Comparison of ENCODE assay signal across 8 mouse cellular contexts in genomic region chr11:58096821-58097620, GRCm38 (mm10). TPM values are rescaled to one million over a fixed set of nuclear protein-coding genes. Genes with fewer than 3 reads are reported as not detected.
DNase-seq lines count a peak whose midpoint lies in the region; ATAC-seq and TF ChIP-seq lines count a peak whose summit lies in the region.

No protein-coding gene starts in this region.

- TF ChIP-seq POLR2A in lung, adult 2 months (IDR thresholded peaks at IDR 0.05; ENCODE audit: borderline replicate concordance, extremely low read depth, low read depth, low read length): no peak

- DNase-seq in lung, adult 2 months: peak; percentile 13
- DNase-seq in lung, postnatal 36 days: no peak
- DNase-seq in embryonic facial prominence, embryonic 10.5 days (ENCODE audit: low spot score): no peak
- DNase-seq in hindbrain, embryonic 11.5 days (ENCODE audit: low spot score): no peak
- DNase-seq in midbrain, embryonic 10.5 days (ENCODE audit: low spot score): peak; percentile 30
- DNase-seq in frontal cortex, postnatal 25 days (ENCODE audit: low spot score in 2 of 2): no peak
- DNase-seq in layer of hippocampus, adult 8-10 months (ENCODE audit: low spot score in 2 of 2): no peak

- 45% methylated on average over 20 of the region's 20 CpGs for WGBS in lung, adult 2 months
- 53% methylated on average over 20 of the region's 20 CpGs for WGBS in embryonic facial prominence, embryonic 10.5 days
- 53% methylated on average over 20 of the region's 20 CpGs for WGBS in hindbrain, embryonic 11.5 days
- WGBS in midbrain, embryonic 10.5 days: 53% methylated on average over 20 of the region's 20 CpGs

- H3K4me3 ChIP-seq in lung, adult 2 months (replicated peaks; ENCODE audit: extremely low read depth, low read depth, low read length): no peak overlapping the region
- peak overlapping the region; percentile 58 for H3K4me3 ChIP-seq in embryonic facial prominence, embryonic 10.5 days
- H3K4me3 ChIP-seq in hindbrain, embryonic 11.5 days (ENCODE audit: low read depth, low read length): no peak overlapping the region
- peak overlapping the region; percentile 56 for H3K4me3 ChIP-seq in midbrain, embryonic 10.5 days

- H3K27me3 ChIP-seq in embryonic facial prominence, embryonic 10.5 days (replicated peaks; ENCODE audit: low read depth, poor library complexity, severe bottlenecking): peaks cover 40% of the 10 kb centered on the region
- no peaks in the 10 kb centered on the region; the same call in 1 of the 2 replicates for H3K27me3 ChIP-seq in hindbrain, embryonic 11.5 days (ENCODE audit: control insufficient read depth, insufficient read depth, low read length)
- peaks cover 40% of the 10 kb centered on the region for H3K27me3 ChIP-seq in midbrain, embryonic 10.5 days (ENCODE audit: low read depth, poor library complexity, severe bottlenecking)

- peak overlapping the region; percentile 66; the same call in 1 of the 2 replicates for H3K4me2 ChIP-seq in hindbrain, embryonic 11.5 days (replicated peaks; ENCODE audit: low read depth, low read length)

- H3K27ac ChIP-seq in embryonic facial prominence, embryonic 10.5 days (replicated peaks): no peak overlapping the region
- H3K27ac ChIP-seq in hindbrain, embryonic 11.5 days (ENCODE audit: low read depth, low read length): no peak overlapping the region
- no peak overlapping the region for H3K27ac ChIP-seq in midbrain, embryonic 10.5 days (replicated peaks)

- no peak for TF ChIP-seq CTCF in lung, adult 2 months (IDR thresholded peaks at IDR 0.05; ENCODE audit: insufficient read depth, low read length)

- no peak overlapping the region for H3K9ac ChIP-seq in hindbrain, embryonic 11.5 days (ENCODE audit: low read depth, low read length)

- H3K4me1 ChIP-seq in lung, adult 2 months (ENCODE audit: control insufficient read depth, insufficient read depth, low read length): peaks cover 6% of the 10 kb centered on the region; the same call in 1 of the 2 replicates
- peaks cover 21% of the 10 kb centered on the region for H3K4me1 ChIP-seq in embryonic facial prominence, embryonic 10.5 days
- 0 out of 2 replicates have a peak, but pooled peaks cover 3% of the 10 kb centered on the region for H3K4me1 ChIP-seq in hindbrain, embryonic 11.5 days (replicated peaks; ENCODE audit: control insufficient read depth, insufficient read depth, low read length)
- H3K4me1 ChIP-seq in midbrain, embryonic 10.5 days: peaks cover 34% of the 10 kb centered on the region

- no peaks in the 10 kb centered on the region for H3K36me3 ChIP-seq in embryonic facial prominence, embryonic 10.5 days (replicated peaks)
- H3K36me3 ChIP-seq in hindbrain, embryonic 11.5 days (ENCODE audit: control insufficient read depth, insufficient read depth, low read length): no peaks in the 10 kb centered on the region
- no peaks in the 10 kb centered on the region for H3K36me3 ChIP-seq in midbrain, embryonic 10.5 days

- ATAC-seq in hindbrain, embryonic 11.5 days (ENCODE audit: low FRiP score): no peak
- no peak for ATAC-seq in activated CD4-positive, CD25-positive, alpha-beta regulatory T cell, adult 4 months

- H3K9me3 ChIP-seq in embryonic facial prominence, embryonic 10.5 days: no peaks in the 10 kb centered on the region
- no peaks in the 10 kb centered on the region for H3K9me3 ChIP-seq in hindbrain, embryonic 11.5 days (ENCODE audit: control insufficient read depth, low read length)
- H3K9me3 ChIP-seq in midbrain, embryonic 10.5 days (replicated peaks): no peaks in the 10 kb centered on the region

RNA-seq across cellular contexts. Expression of gene Gm12248, which starts 4.1 kb away (rescaled TPM):
- polyA plus RNA-seq in lung, adult 2 months (2012; rRNA removed): 0.42 and 1.6 TPM in 2 replicates
- not detected in 2 replicates for polyA plus RNA-seq in embryonic facial prominence, embryonic 10.5 days (2016; fragmentation: Nextera tagmentation; extraction: Ambion mirVana)
- polyA plus RNA-seq in hindbrain, embryonic 11.5 days (2014; fragmentation: Nextera tagmentation; extraction: Ambion mirVana): not detected in 2 replicates
- not detected in 2 replicates for polyA plus RNA-seq in midbrain, embryonic 10.5 days (2016; fragmentation: Nextera tagmentation; extraction: Ambion mirVana)
- polyA plus RNA-seq in activated CD4-positive, CD25-positive, alpha-beta regulatory T cell, adult 4 months (2017; shearing (Covaris generic)): under 1 TPM in 1 of 2 experiments, not detected in 1; 0.22 TPM
- not detected for total RNA-seq in layer of hippocampus, adult 8-10 months (2022)

RNA-seq across cellular contexts. Expression of gene Cnot8, which starts 6.9 kb away (rescaled TPM):
- 41.5 and 64.0 TPM in 2 replicates for polyA plus RNA-seq in lung, adult 2 months (2012; rRNA removed)
- 105 and 107 TPM in 2 replicates for polyA plus RNA-seq in embryonic facial prominence, embryonic 10.5 days (2016; fragmentation: Nextera tagmentation; extraction: Ambion mirVana)
- 112 and 116 TPM in 2 replicates for polyA plus RNA-seq in hindbrain, embryonic 11.5 days (2014; fragmentation: Nextera tagmentation; extraction: Ambion mirVana)
- polyA plus RNA-seq in midbrain, embryonic 10.5 days (2016; fragmentation: Nextera tagmentation; extraction: Ambion mirVana): 103 and 112 TPM in 2 replicates
- 10 to 100 TPM; 76.7 to 88.9 TPM for polyA plus RNA-seq in activated CD4-positive, CD25-positive, alpha-beta regulatory T cell, adult 4 months (2017; shearing (Covaris generic))
- 10 to 100 TPM; 54.0 to 57.5 (median 55.3) TPM for total RNA-seq in layer of hippocampus, adult 8-10 months (2022)

Comparison
In these comparisons a context has a peak if more than half of its experiments do, and no peak if none do; other contexts are left out.
1. DNase-seq: peak in lung, adult 2 months (single experiment) and midbrain, embryonic 10.5 days (single experiment); none in lung, postnatal 36 days (single experiment), embryonic facial prominence, embryonic 10.5 days (single experiment), hindbrain, embryonic 11.5 days (single experiment), frontal cortex, postnatal 25 days (0 of 2) and layer of hippocampus, adult 8-10 months (0 of 2).
2. H3K4me3 ChIP-seq: peak in embryonic facial prominence, embryonic 10.5 days (single experiment) and midbrain, embryonic 10.5 days (single experiment); none in lung, adult 2 months (single experiment) and hindbrain, embryonic 11.5 days (single experiment).